ENCODE assay signal across 9 mouse cellular contexts in the genomic region with DNA sequence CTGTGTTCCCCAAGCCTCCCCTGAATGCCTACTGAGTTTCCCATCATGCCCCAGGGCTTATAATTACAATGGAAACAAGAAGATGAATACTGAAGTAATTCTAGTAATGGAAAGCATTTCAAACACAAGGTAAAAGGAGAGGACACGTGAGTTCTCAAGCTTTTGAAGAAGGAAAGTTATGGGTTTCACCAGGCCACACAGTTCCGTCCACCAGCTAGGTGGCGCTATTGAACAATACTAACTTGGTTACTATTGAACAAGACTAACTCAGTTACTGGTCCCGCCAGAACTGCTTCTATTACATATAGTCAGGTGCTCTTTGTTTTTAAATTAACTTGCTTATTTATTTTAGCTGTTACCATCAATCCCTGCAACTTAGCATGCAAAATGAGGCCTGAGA.
DNase-seq lines count a peak whose midpoint lies in the region; ATAC-seq and TF ChIP-seq lines count a peak whose summit lies in the region.
"Had no signal": no experiment of that assay in that cellular context is flagged by ENCODE, and none has a peak within 500 bp of the region (broad histone marks: within the 10 kb centered on the region; RNA-seq: fewer than 3 reads in every experiment).

No protein-coding gene starts in this region.

- peak; percentile 36 for DNase-seq in hindbrain, embryonic 10.5 days (ENCODE audit: low spot score)
- peak; percentile 6 for DNase-seq in G1E (ENCODE audit: low spot score)
- peak; percentile 76 to 80 for DNase-seq in cerebellum, adult 18-20 months
- DNase-seq in frontal cortex, postnatal 25 days (ENCODE audit: low spot score in 2 of 2): peak; percentile 62 to 64
- peak; percentile 63 to 72 for DNase-seq in layer of hippocampus, adult 2 months (ENCODE audit: low spot score in 2 of 2)
- DNase-seq in mesoderm, embryonic 11.5 days (ENCODE audit: low read depth, low spot score): peak; percentile 59
- peak; percentile 78 for DNase-seq in testis, postnatal 10 days (ENCODE audit: low spot score)
- DNase-seq: liver, embryonic 13.5 days had no signal

- H3K27me3 ChIP-seq in hindbrain, embryonic 10.5 days (ENCODE audit: insufficient read depth, poor library complexity, severe bottlenecking): no peaks in the 10 kb centered on the region
- no peaks in the 10 kb centered on the region for H3K27me3 ChIP-seq in hindbrain, embryonic 13.5 days
- H3K27me3 ChIP-seq in G1E (ENCODE audit: insufficient read depth, low read length): 0 out of 2 replicates have a peak, but pooled peaks cover 3% of the 10 kb centered on the region
- H3K27me3 ChIP-seq: liver, embryonic 13.5 days had no signal

- TF ChIP-seq CTCF in G1E (IDR thresholded peaks at IDR 0.05; ENCODE audit: low read depth, low read length): peak; percentile 6; the same call in 1 of the 2 replicates
- TF ChIP-seq CTCF in layer of hippocampus, adult 2 months (conservative IDR thresholded peaks at IDR 0.05): peak; percentile 84

- H3K4me1 ChIP-seq in hindbrain, embryonic 10.5 days (replicated peaks): no peaks in the 10 kb centered on the region
- H3K4me1 ChIP-seq in hindbrain, embryonic 13.5 days (replicated peaks): no peaks in the 10 kb centered on the region
- no peaks in the 10 kb centered on the region for H3K4me1 ChIP-seq in G1E (ENCODE audit: insufficient read depth, low read depth, low read length)
- H3K4me1 ChIP-seq: liver, embryonic 13.5 days had no signal

- no peak overlapping the region for H3K4me2 ChIP-seq in hindbrain, embryonic 13.5 days
- H3K4me2 ChIP-seq: liver, embryonic 13.5 days had no signal

- H3K27ac ChIP-seq in hindbrain, embryonic 10.5 days: no peak overlapping the region
- no peak overlapping the region for H3K27ac ChIP-seq in hindbrain, embryonic 13.5 days
- H3K27ac ChIP-seq in layer of hippocampus, adult 2 months: no peak overlapping the region
- H3K27ac ChIP-seq: liver, embryonic 13.5 days had no signal

- no peaks in the 10 kb centered on the region for H3K36me3 ChIP-seq in hindbrain, embryonic 10.5 days
- no peaks in the 10 kb centered on the region for H3K36me3 ChIP-seq in hindbrain, embryonic 13.5 days
- no peaks in the 10 kb centered on the region for H3K36me3 ChIP-seq in G1E (replicated peaks)
- H3K36me3 ChIP-seq: liver, embryonic 13.5 days had no signal

- WGBS in hindbrain, embryonic 10.5 days: 17% methylated on average over 4 of the region's 4 CpGs
- WGBS in hindbrain, embryonic 13.5 days: 14% methylated on average over 4 of the region's 4 CpGs

- no peak for ATAC-seq in hindbrain, embryonic 13.5 days (ENCODE audit: low FRiP score)
- no peak for ATAC-seq in G1E (ENCODE audit: extremely low read depth, insufficient number of reproducible peaks, low FRiP score, poor library complexity, severe bottlenecking)

- no peaks in the 10 kb centered on the region for H3K9me3 ChIP-seq in hindbrain, embryonic 10.5 days
- H3K9me3 ChIP-seq in hindbrain, embryonic 13.5 days: no peaks in the 10 kb centered on the region
- no peaks in the 10 kb centered on the region for H3K9me3 ChIP-seq in G1E (replicated peaks)
- H3K9me3 ChIP-seq: liver, embryonic 13.5 days had no signal

- no peak overlapping the region for H3K9ac ChIP-seq in hindbrain, embryonic 13.5 days
- H3K9ac ChIP-seq: liver, embryonic 13.5 days had no signal

- no peak overlapping the region for H3K4me3 ChIP-seq in hindbrain, embryonic 10.5 days
- no peak overlapping the region for H3K4me3 ChIP-seq in hindbrain, embryonic 13.5 days
- H3K4me3 ChIP-seq in G1E (ENCODE audit: low read depth, low read length): no peak overlapping the region
- no peak overlapping the region for H3K4me3 ChIP-seq in layer of hippocampus, adult 2 months
- H3K4me3 ChIP-seq: liver, embryonic 13.5 days had no signal

Comparison
In these comparisons a context has a peak if more than half of its experiments do, and no peak if none do; other contexts are left out.
1. DNase-seq: peak in every context shown above with its lines; median percentile 78 in cerebellum, adult 18-20 months; 78 in testis, postnatal 10 days; 68 in layer of hippocampus, adult 2 months; 63 in frontal cortex, postnatal 25 days; 59 in mesoderm, embryonic 11.5 days; 36 in hindbrain, embryonic 10.5 days; 6 in G1E.